ENCODE assay signal across 8 mouse cellular contexts in genomic region chr17:29171001-29171772, GRCm38 (mm10). TPM values are rescaled to one million over a fixed set of nuclear protein-coding genes. Genes with fewer than 3 reads are reported as not detected.
DNase-seq lines count a peak whose midpoint lies in the region; ATAC-seq lines count a peak whose summit lies in the region.

No protein-coding gene starts in this region.

- no peak overlapping the region for H3K9ac ChIP-seq in heart, embryonic 11.5 days (ENCODE audit: low read depth, low read length)
- H3K9ac ChIP-seq in intestine, embryonic 15.5 days = no peak overlapping the region
- H3K9ac ChIP-seq in midbrain, embryonic 14.5 days (replicated peaks; ENCODE audit: low read length) = no peak overlapping the region

- intact Hi-C loops in left cerebral cortex, postnatal 25 days (cut with DNase I) = loop anchor here (2.0 kb wide), 2 partner anchors 76 to 122 kb away; no protein-coding TSS in a partner anchor

- no peak overlapping the region for H3K4me3 ChIP-seq in heart, embryonic 11.5 days (ENCODE audit: low read depth, low read length)
- no peak overlapping the region for H3K4me3 ChIP-seq in intestine, embryonic 15.5 days (replicated peaks)
- no peak overlapping the region for H3K4me3 ChIP-seq in midbrain, embryonic 14.5 days (replicated peaks; ENCODE audit: low read depth, low read length)

- DNase-seq in heart, adult 11 months = peak; percentile 96
- DNase-seq in cerebellum, postnatal 10 days = peak; percentile 89 to 91
- DNase-seq in gastrocnemius, adult 18-20 months (ENCODE audit: low spot score) = peak; percentile 85
- peak; percentile 82 to 88 for DNase-seq in left cerebral cortex, postnatal 25 days (ENCODE audit: low spot score in 2 of 2)
- peak; percentile 85 for DNase-seq in midbrain, embryonic 14.5 days
- DNase-seq in spleen, postnatal 36 days (ENCODE audit: low spot score in 2 of 2) = peak; percentile 80 to 83

- H3K36me3 ChIP-seq in heart, embryonic 11.5 days (ENCODE audit: control insufficient read depth, insufficient read depth, low read length) = no peaks in the 10 kb centered on the region
- H3K36me3 ChIP-seq in intestine, embryonic 15.5 days = no peaks in the 10 kb centered on the region
- no peaks in the 10 kb centered on the region for H3K36me3 ChIP-seq in midbrain, embryonic 14.5 days (ENCODE audit: control insufficient read depth, insufficient read depth, low read length)

- no peaks in the 10 kb centered on the region for H3K9me3 ChIP-seq in heart, embryonic 11.5 days (replicated peaks; ENCODE audit: control insufficient read depth, low read length)
- no peaks in the 10 kb centered on the region for H3K9me3 ChIP-seq in intestine, embryonic 15.5 days
- no peaks in the 10 kb centered on the region for H3K9me3 ChIP-seq in midbrain, embryonic 14.5 days (ENCODE audit: control insufficient read depth, low read length)

- H3K27me3 ChIP-seq in heart, embryonic 11.5 days (ENCODE audit: control insufficient read depth, insufficient read depth, low read length) = no peaks in the 10 kb centered on the region
- no peaks in the 10 kb centered on the region for H3K27me3 ChIP-seq in intestine, embryonic 15.5 days (replicated peaks)
- no peaks in the 10 kb centered on the region for H3K27me3 ChIP-seq in midbrain, embryonic 14.5 days (ENCODE audit: control insufficient read depth, insufficient read depth, low read length)

- H3K4me1 ChIP-seq in heart, embryonic 11.5 days (ENCODE audit: control insufficient read depth, insufficient read depth, low read length) = peaks cover 13% of the 10 kb centered on the region; the same call in 1 of the 2 replicates
- peaks cover 24% of the 10 kb centered on the region for H3K4me1 ChIP-seq in intestine, embryonic 15.5 days (replicated peaks)
- peaks cover 5% of the 10 kb centered on the region for H3K4me1 ChIP-seq in midbrain, embryonic 14.5 days (ENCODE audit: control insufficient read depth, insufficient read depth, low read length)

- H3K4me2 ChIP-seq in heart, embryonic 11.5 days = no peak overlapping the region
- no peak overlapping the region for H3K4me2 ChIP-seq in intestine, embryonic 15.5 days (replicated peaks)
- H3K4me2 ChIP-seq in midbrain, embryonic 14.5 days (ENCODE audit: low read length) = no peak overlapping the region

- no peak for ATAC-seq in heart, embryonic 11.5 days (replicated peaks; ENCODE audit: insufficient number of reproducible peaks, low FRiP score, low TSS enrichment)
- ATAC-seq in intestine, embryonic 15.5 days = peak; percentile 75
- ATAC-seq in midbrain, embryonic 14.5 days (ENCODE audit: low FRiP score, low TSS enrichment) = no peak; the same call in 1 of the 2 replicates

- 18% methylated on average over 14 of the region's 14 CpGs for WGBS in heart, embryonic 11.5 days (ENCODE audit: insufficient replicate concordance)
- WGBS in intestine, embryonic 15.5 days = 15% methylated on average over 14 of the region's 14 CpGs
- WGBS in midbrain, embryonic 14.5 days = 22% methylated on average over 14 of the region's 14 CpGs

- H3K27ac ChIP-seq in heart, embryonic 11.5 days (ENCODE audit: low read depth, low read length) = no peak overlapping the region
- H3K27ac ChIP-seq in intestine, embryonic 15.5 days = no peak overlapping the region
- no peak overlapping the region for H3K27ac ChIP-seq in midbrain, embryonic 14.5 days (replicated peaks; ENCODE audit: low read depth, low read length)

RNA-seq across cellular contexts. Expression of gene Rab44, which starts 57.2 kb away (rescaled TPM):
- 0.20 TPM in 1 of 2 replicates, not detected in the other for polyA plus RNA-seq in heart, embryonic 11.5 days (2014; fragmentation: Nextera tagmentation; extraction: Ambion mirVana)
- total RNA-seq in gastrocnemius, adult 18-20 months (2021) = under 1 TPM; 0.31 to 0.34 TPM
- 0.53 and 0.61 TPM in 2 replicates for polyA plus RNA-seq in intestine, embryonic 15.5 days (2015; fragmentation: Nextera tagmentation; extraction: Ambion mirVana)
- under 1 TPM in 1 of 2 experiments, not detected in 1; 0.14 TPM for total RNA-seq in left cerebral cortex, postnatal 25 days (2021)
- 0.20 TPM in 1 of 2 replicates, not detected in the other for polyA plus RNA-seq in midbrain, embryonic 14.5 days (2014; fragmentation: Nextera tagmentation; extraction: Ambion mirVana)
